Comparison of ENCODE assay signal across 19 mouse cellular contexts in genomic region chr12:80453506-80453905, GRCm38 (mm10). TPM values are rescaled to one million over a fixed set of nuclear protein-coding genes. Genes with fewer than 3 reads are reported as not detected.
DNase-seq lines count a peak whose midpoint lies in the region; ATAC-seq and TF ChIP-seq lines count a peak whose summit lies in the region.
"Had no signal": no experiment of that assay in that cellular context is flagged by ENCODE, and none has a peak within 500 bp of the region (broad histone marks: within the 10 kb centered on the region; RNA-seq: fewer than 3 reads in every experiment).

No protein-coding gene starts in this region.

- intact Hi-C loops in heart, adult 2 months (cut with DNase I): no loop called here

- TF ChIP-seq POLR2A in heart, adult 2 months (IDR thresholded peaks at IDR 0.05; ENCODE audit: insufficient read depth, low read depth, low read length): no peak

- WGBS in forebrain, embryonic 10.5 days: 86% methylated on average over 1 of the region's 1 CpGs
- WGBS in forebrain, postnatal 0 days: 93% methylated on average over 1 of the region's 1 CpGs
- WGBS in heart, adult 2 months: 71% methylated on average over 1 of the region's 1 CpGs

- no peak for TF ChIP-seq CTCF in forebrain, postnatal 0 days (IDR thresholded peaks at IDR 0.05; ENCODE audit: low read depth)
- TF ChIP-seq CTCF in heart, adult 2 months (IDR thresholded peaks at IDR 0.05): no peak

- peak; percentile 5 for DNase-seq in forebrain, embryonic 10.5 days (ENCODE audit: extremely low spot score, low spot score)
- no peak for DNase-seq in forebrain, postnatal 0 days
- peak; percentile 75 for DNase-seq in heart, adult 11 months
- DNase-seq in heart, adult 2 months: no peak
- DNase-seq: adrenal gland, adult 2 months; adrenal gland, adult 8-10 months; adrenal gland, postnatal 10 days; adrenal gland, postnatal 14 days; adrenal gland, postnatal 25 days; adrenal gland, postnatal 36 days; B cell, adult 2 months; cerebellum, adult 11 months; cerebellum, adult 11-12 months; cerebellum, adult 18-20 months had no signal

- no peaks in the 10 kb centered on the region for H3K27me3 ChIP-seq in forebrain, embryonic 10.5 days (ENCODE audit: poor library complexity, severe bottlenecking)
- no peaks in the 10 kb centered on the region for H3K27me3 ChIP-seq in forebrain, postnatal 0 days (ENCODE audit: insufficient read depth, low read length)
- no peaks in the 10 kb centered on the region for H3K27me3 ChIP-seq in heart, adult 2 months (ENCODE audit: control insufficient read depth, insufficient read depth, low read length)
- H3K27me3 ChIP-seq: CH12.LX had no signal

- peaks cover 5% of the 10 kb centered on the region; the same call in 1 of the 2 replicates for H3K4me1 ChIP-seq in forebrain, embryonic 10.5 days
- H3K4me1 ChIP-seq in forebrain, postnatal 0 days (ENCODE audit: insufficient read depth): no peaks in the 10 kb centered on the region
- H3K4me1 ChIP-seq in heart, adult 2 months (ENCODE audit: control insufficient read depth, insufficient read depth, low read length): no peaks in the 10 kb centered on the region

- no peak for TF ChIP-seq EP300 in heart, adult 2 months (IDR thresholded peaks at IDR 0.05; ENCODE audit: insufficient read depth, low read depth, low read length)

- H3K9me3 ChIP-seq in forebrain, embryonic 10.5 days: no peaks in the 10 kb centered on the region
- no peaks in the 10 kb centered on the region for H3K9me3 ChIP-seq in forebrain, postnatal 0 days (ENCODE audit: low read length)
- H3K9me3 ChIP-seq: G1E had no signal

- H3K36me3 ChIP-seq in forebrain, embryonic 10.5 days (replicated peaks): no peaks in the 10 kb centered on the region
- no peaks in the 10 kb centered on the region for H3K36me3 ChIP-seq in forebrain, postnatal 0 days (ENCODE audit: insufficient read depth)
- no peaks in the 10 kb centered on the region for H3K36me3 ChIP-seq in heart, adult 2 months (ENCODE audit: control insufficient read depth, insufficient read depth, low read length)
- H3K36me3 ChIP-seq: G1E had no signal

- H3K4me2 ChIP-seq in forebrain, postnatal 0 days (ENCODE audit: low read depth): no peak overlapping the region

- no peak overlapping the region for H3K9ac ChIP-seq in forebrain, postnatal 0 days
- H3K9ac ChIP-seq in heart, adult 2 months (ENCODE audit: low read depth, low read length): no peak overlapping the region

- no peak for ATAC-seq in forebrain, postnatal 0 days
- ATAC-seq: activated CD4-positive, CD25-positive, alpha-beta regulatory T cell, adult 4 months; CD4-positive, CD25-positive, alpha-beta regulatory T cell, adult 4 months; Patski had no signal

- no peaks in the 10 kb centered on the region for H3K79me2 ChIP-seq in heart, adult 2 months (replicated peaks; ENCODE audit: control insufficient read depth, insufficient read depth, low read length)

- H3K27ac ChIP-seq in forebrain, embryonic 10.5 days: no peak overlapping the region
- H3K27ac ChIP-seq in forebrain, postnatal 0 days (ENCODE audit: low read depth, low read length): no peak overlapping the region
- no peak overlapping the region for H3K27ac ChIP-seq in heart, adult 2 months

- H3K4me3 ChIP-seq in forebrain, embryonic 10.5 days: no peak overlapping the region
- no peak overlapping the region for H3K4me3 ChIP-seq in forebrain, postnatal 0 days (ENCODE audit: low read depth, low read length)
- no peak overlapping the region for H3K4me3 ChIP-seq in heart, adult 2 months

RNA-seq across cellular contexts. Expression of gene Exd2, which starts 9.4 kb away (rescaled TPM):
- 31.9 and 33.5 TPM in 2 replicates for polyA plus RNA-seq in forebrain, embryonic 10.5 days (2016; fragmentation: Nextera tagmentation; extraction: Ambion mirVana)
- total RNA-seq in forebrain, postnatal 0 days (2014; rRNA removed): 35.4 and 42.0 TPM in 2 replicates
- 27.3 and 32.2 TPM in 2 replicates for polyA plus RNA-seq in forebrain, postnatal 0 days (2015; fragmentation: Nextera tagmentation; extraction: Ambion mirVana)
- total RNA-seq in heart, adult 2 months (2021): 10 to 100 TPM; 12.9 to 16.8 TPM
- 10.2 and 16.4 TPM in 2 replicates for polyA plus RNA-seq in heart, adult 2 months (2012; rRNA removed)

RNA-seq across cellular contexts. Expression of gene Dcaf5, which starts 17.1 kb away (rescaled TPM):
- polyA plus RNA-seq in forebrain, embryonic 10.5 days (2016; fragmentation: Nextera tagmentation; extraction: Ambion mirVana): 11.9 and 13.3 TPM in 2 replicates
- total RNA-seq in forebrain, postnatal 0 days (2014; rRNA removed): 55.3 and 59.6 TPM in 2 replicates
- polyA plus RNA-seq in forebrain, postnatal 0 days (2015; fragmentation: Nextera tagmentation; extraction: Ambion mirVana): 14.3 and 16.8 TPM in 2 replicates
- 10 to 100 TPM; 32.4 to 38.1 TPM for total RNA-seq in heart, adult 2 months (2021)
- 15.9 and 24.9 TPM in 2 replicates for polyA plus RNA-seq in heart, adult 2 months (2012; rRNA removed)

Comparison
In these comparisons a context has a peak if more than half of its experiments do, and no peak if none do; other contexts are left out.
1. DNase-seq: peak in forebrain, embryonic 10.5 days (single experiment) and heart, adult 11 months (single experiment); none in forebrain, postnatal 0 days (single experiment) and heart, adult 2 months (0 of 2).